Mouse (Mus musculus): Measurements from ENCODE around the gene Ap1s3.
"Not testable (repeated sequence)": the region's sequence is repeated elsewhere in the genome, so short reads cannot be mapped to it uniquely, and the experiment has no call there.

Gene Ap1s3

DNA sequence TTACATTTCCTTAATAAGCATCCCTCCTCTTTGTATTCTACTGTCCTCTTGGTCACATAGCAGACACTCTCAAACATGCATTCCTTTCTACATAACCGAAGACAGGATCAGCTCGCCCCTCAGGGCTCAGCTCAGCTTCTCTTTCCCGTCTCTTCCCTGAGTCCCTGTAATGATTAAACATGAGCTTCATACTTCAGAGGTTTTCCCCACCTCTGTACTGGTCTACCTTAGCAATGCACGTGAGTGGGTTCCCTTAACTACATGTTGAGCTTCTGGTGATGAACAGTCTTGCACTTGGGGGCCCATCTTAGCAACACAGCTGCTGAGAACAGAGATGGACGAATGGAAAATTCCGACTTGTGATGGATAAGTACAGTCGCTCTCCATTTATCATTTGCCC is 12.2 kb downstream of the Ap1s3 start:
- DNase-seq: no peak

DNA sequence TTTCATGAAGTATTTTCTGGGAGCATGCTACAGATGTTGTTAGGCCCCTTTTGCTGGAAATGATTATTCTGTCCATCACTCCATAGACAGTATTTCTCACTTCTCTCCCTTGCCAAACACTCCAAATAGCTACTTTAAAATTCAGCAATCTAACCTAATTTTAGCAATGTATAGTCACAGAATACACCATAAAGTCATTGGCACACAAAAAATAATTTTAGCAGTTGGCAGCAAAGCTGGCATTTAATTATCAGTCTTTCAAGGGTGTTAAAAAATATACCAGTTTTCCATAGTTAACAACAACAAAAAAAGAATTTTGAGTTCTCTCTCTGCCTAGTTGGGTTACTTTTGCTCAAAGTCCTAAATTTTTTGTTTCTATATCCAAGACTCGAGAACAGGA is 14.4 kb downstream of the Ap1s3 start:
- DNase-seq: no peak

DNA sequence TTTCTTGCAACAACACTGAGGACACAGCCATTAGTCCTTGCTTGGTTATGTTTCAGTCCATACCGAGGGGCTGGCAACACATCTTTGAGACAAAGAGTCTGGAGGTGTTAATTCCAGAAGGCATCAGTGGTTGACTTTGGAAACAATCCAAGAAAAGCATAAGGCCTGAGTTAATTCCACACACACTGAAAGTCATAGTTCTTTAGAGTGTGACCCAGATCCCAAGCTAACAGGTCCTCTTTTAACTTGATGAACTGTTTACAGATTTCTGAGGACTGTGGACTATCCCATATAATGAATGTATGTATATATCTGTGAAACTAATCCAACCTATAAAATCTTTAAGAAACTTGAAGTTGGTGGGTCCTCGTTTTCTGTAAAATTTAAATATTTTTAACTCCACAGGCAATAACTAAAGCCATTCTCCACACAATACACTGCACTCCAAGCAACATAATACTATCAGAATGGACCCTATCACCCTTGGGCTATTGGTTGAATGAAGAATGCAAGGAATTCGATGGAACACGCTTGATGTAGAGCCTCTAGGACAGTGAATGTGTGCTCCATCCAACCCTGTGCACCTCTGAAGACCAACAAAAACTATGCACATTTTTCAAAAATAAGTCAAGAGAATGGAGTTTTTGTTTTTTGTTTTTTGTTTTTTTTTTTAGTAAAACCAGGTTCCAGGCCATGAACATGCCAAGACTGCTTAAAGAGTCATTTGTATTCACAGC is 15.8 kb downstream of the Ap1s3 start:
- DNase-seq: no peak

DNA sequence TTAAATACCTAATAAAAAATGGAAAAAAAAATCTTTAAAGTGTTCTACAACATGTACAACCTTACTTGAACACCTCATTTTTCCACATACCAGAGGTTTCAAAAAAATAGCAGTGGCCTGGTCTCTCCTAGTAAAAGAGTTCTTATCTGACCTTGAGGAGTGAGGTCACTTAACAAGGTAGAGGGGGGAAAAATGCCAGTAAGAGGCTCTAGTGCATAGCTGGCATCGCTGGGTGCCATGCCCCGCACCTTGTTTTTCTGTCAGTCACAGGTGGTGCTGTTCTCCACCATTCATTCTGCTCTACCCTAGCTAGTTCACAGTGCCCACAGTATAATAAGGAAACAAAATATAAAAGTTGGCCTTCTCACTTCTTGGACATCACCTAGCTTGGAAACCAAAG is 16.8 kb downstream of the Ap1s3 start:
- no peak for DNase-seq

DNA sequence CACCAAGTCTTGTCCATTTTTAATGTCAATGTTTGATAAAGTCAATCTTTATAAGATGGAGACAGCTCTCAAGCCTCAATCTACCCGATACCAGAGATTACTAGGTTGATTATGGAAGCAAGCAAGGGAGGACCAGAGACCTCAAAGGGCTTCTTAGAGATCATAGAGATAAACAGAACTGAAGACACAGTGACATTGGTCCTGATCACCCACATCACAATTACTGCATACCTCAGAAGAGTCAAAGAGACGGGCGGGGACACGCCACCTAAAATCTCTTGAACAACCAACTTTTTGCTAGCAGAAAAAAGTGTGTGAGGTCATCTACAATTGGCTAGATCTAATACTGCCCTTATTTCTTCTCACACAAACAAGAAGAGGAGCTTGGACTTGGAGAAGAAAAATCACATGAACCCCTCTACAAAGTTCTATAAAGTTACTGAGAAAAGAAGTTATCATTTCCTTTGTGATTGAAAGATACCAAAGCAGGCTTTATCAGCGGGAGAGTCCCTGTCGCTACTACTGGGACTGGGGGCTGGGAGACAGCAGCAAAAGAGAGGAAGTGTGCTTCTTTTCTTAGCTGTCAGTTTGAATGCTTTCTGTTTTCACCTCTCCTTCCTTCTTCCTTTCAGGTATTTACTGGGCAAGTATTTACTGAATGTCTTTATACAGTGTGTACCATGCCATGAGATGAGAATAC is 28.2 kb downstream of the Ap1s3 start:
- DNase-seq: no peak

DNA sequence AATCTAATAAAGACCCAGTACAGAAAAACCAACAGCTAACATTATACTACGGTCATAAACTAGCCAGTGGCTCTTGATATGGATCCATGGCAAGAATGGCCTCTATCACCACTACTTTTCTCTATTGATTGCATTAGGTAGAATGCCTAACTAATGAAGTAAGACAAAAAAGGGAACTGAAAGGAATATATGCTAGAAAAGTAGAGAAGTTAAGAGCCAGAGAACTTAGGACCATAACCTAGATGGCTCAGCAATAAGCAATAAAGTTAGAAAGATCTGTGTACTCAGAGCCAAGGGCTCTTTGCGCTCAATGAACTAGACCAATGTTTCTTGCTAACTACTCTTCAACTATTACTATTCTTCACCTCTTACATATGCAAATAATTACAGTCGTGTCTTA is 29.1 kb downstream of the Ap1s3 start:
- no peak for DNase-seq

DNA sequence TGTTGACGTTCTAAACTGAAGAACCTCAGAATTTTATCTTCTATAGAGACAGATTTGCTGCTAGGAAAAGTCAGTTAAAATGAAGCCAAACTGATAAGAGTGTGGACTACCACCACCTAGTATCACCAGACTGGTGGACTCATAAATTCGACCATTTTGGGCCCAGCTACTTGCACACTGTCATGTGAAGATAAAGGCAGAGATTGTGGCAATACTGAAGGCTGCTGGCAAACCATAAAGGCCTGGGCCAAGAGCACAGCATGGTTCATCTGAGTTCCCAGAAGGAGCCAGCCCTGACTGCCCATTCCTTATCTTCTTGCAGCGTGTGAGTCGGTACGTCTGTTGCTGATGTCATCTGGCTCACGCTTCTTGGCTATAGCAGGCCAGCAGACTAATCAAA is 30.4 kb downstream of the Ap1s3 start:
- DNase-seq: no peak

DNA sequence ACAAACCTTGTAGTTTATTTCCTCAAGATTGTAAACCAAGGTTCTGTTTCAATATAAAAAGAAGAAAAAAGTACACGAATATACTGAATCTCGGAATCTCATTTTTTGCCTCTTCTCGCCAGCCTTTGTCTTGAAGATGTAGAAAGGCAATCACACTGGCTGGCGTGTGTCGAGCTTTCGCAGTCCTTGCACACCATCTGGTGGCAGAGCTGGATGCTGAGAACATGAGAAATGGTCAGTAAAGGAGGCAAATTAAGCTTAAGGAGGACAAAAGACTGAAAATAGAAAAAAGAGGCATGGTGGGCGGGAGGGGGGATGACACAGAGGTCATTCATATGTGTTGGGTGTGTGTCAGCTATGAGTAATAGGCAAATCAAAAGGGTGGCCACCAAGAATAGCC is 31.6 kb downstream of the Ap1s3 start:
- peak; percentile 79 for DNase-seq

DNA sequence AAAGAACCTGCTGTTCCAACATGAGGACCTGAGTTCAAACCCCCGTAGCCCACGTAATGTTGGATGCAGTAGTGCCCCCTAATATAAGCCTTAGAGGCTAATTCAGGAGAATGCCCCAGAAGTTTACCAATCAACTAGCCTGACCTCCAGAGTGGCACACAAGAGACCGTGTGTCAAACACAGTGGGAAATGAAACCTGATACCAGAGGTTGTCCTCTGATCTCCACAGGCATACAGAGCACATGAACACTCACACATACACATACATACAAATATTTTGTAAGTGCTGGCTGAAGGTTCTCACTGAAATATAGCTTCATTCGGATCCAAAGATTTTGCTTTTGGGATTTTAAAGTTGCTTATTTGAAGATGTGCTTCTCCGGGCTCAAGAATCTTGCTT is 32.1 kb downstream of the Ap1s3 start:
- DNase-seq: no peak

DNA sequence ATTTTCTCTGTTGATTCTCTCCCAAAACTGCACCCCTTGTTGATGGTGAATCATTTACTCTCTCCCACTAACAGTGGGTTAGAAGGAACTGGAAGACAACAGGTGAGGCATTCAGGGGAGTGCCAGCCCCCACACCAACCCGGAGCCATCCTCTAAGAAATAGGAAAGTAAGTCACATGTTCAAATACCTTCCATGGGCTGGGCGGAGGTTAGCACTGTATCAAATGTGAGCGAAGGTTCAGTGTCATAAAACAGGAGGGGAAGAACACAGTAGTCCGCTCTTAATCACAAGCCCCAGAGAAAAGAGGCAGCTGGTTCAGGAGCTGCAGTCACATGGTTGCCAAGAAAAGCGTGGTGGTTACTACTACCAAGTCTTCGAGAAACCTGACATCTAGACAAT is 32.7 kb downstream of the Ap1s3 start:
- DNase-seq: no peak

DNA sequence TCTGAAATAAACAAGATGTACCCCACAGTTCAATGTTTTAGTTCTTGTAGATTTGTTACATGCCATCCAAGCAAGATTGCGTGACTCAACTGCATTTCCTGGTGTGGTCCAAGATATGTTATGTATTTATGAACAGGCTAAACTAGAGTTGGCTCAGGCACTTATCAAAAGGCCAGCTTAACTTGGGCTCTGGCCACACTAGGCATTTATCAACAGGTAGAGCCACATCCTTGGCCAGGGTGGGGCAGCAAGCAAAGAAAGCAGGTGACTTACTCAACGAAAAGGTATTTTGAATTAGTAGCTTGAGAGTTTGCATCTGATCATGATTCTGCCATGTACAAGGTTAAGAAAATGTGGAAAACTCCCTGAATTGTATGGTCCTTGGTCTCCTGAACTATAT is 34.0 kb downstream of the Ap1s3 start:
- DNase-seq: no peak

DNA sequence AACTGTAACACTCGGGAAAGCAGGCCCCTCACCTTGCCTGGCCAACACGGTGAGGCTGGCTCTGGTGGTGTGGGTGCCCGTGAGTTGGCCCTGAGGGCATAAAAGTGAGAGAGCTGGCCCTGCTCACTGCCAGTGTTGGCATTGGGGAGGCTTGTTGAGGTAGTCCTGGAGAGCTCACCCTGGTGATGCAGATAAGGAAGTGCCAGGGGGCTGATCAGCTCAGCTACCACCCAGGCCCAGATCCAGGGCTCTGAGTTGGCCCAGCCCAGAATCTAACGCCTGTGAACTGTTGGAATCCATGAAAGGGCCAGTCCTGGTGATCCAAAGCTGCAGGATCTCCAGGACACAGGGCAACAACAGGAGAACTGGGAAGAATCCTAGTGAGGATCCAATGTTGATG is 40.3 kb downstream of the Ap1s3 start:
- no peak for DNase-seq

DNA sequence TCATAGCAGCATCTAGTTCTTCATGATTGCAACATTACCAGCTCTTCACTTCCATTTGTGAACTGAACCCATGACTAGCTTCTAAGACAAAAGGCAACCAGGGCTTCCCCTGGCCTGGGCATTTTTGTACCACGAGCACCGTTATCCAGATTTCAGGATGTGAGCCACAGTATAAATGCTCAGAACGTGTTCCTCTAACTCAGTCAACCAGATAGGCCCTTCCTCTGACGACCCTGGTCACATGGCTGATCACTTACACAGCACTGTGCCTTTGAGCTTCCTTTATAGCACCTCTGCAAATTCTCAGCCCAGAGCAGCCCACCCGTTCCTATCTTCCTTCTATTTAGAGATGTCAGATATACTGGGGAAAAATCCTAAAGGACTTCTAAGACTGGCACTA is 42.0 kb downstream of the Ap1s3 start:
- DNase-seq: no peak

DNA sequence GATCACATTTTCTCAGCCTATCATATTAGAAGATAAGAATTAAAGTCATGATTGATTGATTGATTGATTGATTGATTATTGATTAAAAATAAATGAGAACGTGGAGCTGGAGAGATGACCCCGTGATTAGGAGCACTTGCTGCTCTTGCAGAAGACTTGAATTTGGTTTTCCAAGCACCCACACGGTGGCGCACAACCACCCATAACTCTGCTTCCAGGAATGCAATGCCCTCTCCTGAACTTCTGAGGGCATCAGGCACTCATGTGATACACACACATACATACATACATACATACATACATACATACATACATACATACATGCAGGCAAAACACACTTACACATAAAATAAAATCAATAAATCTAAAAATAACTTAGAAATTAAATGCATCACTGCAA is 45.6 kb downstream of the Ap1s3 start:
- DNase-seq: no peak

DNA sequence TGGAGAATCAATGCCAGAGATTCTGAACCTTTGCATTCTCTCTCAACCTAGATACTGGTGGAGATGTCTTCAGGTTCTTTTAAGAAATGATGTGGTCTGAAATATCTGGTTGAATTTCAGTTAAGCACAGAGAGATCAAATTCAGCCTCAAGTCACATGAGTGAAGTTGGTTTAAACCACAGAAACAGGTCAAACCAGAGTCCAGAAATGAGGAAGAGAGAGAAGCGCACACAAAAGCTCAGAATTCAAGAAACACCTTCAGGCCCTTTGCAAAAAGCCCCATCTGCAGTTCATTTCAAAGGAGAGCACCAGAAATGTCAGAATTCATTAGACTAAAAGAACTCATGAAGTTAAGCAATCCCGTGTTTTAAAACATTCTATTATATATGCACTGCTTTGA is 52.3 kb downstream of the Ap1s3 start:
- DNase-seq: no peak

DNA sequence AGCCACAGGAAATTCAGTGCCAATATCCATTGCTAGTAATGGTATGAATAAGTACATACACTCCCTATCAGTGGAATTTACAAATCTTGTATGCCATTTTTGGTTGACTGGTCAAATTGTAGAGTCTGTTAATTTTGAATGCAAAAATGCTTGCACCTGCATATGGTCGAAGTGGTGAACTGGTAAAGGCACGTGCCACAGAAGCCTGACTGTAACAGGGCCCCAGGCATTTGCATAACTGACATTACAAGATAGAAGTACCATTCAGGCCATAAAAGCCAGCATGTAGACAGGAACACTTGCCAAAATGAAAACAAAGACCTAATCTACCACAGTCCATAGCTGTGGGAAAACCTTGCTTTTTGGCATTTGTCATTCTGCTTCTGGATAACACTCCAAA is 55.3 kb downstream of the Ap1s3 start:
- DNase-seq: no peak

DNA sequence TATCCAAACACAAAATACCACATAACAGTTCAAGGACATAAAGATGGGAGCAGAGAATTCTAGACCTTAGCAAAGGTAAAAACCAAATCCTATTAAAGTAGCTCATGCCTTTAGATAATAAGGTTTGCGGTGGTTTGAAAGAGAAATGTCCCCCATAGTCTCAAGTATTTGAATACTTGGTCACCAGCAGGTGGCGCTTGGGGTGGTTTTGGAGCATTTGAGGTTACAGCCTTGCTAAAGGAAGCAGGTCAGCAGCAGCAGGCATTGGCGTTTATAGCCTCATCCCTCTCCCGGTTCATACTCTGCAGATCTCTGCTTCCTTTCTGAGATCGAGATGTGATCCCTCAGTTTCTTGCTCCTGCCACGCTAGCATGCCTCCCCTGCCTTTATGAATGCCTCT is 57.3 kb downstream of the Ap1s3 start:
- DNase-seq: no peak

DNA sequence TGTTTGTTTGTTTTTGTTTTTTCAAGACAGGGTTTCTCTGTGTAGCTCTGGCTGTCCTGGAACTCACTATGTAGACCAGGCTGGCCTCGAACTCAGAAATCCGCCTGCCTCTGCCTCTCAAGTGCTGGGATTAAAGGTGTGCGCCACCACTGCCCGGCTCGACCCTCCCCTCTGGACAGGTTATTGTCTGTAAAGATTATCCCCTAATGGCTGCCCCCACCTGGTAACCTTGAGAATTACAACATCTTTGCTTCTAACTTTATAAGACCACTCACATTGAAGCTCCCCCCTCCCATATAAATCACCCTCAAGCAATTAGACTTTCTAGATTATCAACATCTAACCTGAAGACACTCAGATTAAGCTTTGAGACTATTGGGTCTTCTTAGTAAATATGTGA is 60.5 kb downstream of the Ap1s3 start:
- not testable (repeated sequence) for DNase-seq

DNA sequence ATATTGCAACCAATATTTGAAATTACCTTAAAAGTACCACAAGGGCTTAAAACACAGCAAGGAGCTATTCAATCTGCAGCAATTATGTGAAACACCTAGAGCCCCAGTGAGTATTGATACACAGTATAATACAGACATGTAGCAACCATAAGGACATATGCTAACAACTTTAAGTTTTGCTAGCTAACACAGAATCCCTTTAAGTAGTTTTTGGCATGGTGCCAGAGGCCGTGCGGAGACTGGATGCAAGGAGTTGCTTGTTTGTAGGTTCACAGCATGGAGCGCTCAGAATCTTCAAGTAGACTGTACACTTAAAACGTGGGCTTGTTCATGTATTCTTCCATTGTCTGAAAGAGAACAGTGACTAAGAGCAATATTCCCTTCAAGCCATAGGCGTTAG is 62.9 kb downstream of the Ap1s3 start:
- DNase-seq: not testable (repeated sequence)

DNA sequence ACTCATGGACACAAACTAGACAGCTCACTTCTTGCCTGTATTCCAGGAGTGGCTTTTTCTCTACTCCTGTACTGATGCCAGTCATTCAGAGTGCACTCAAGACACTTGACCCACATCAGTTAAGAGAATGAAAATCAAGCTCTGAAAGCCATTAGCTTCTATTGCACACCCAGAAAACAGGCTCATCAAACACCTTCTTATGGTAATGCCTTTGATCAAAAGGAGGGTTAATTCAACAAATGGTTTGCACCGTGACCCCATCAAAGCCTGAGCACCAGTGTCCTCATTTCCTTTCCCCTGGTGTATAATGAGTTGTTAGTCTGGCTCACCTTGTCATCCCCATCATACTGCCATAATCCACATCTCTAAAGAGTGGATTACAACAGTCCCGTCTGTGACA is 69.3 kb downstream of the Ap1s3 start:
- DNase-seq: no peak

DNA sequence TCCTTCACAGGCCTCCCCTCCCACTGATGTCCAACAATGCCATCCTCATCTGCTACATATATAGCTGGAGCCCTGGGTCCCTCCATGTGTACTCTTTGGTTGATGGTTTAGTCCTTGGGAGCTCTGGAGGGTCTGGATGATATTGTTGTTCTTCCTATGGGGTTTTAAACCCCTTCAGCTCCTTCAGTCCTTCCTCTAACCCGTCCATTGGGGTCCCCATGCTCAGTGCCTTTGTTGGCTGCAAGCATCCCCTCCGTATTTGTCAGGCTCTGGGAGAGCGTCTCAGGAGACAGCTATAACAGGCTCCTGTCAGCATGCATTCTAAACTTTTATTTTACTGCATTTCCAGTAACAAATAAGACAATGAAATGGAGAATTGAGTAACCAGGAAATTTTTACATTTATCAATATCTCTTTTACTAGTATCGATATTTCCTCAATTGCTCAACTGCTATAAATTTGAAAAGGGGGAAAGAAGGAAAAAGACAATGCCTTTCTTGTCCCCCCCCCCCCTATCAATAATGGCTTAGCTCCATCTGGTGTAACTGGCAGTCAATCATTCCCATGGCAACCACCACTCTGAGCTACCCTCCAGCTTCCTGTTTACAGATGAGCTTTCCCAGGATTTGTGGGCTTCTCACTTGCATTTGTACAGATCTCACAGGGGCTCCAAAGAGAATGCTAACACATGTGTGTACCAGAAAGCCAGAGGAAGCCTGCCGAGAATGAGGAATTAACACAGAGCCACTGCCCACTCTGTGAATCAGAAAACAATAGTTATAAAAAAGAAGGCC is 73.2 kb downstream of the Ap1s3 start:
- no peak for DNase-seq

DNA sequence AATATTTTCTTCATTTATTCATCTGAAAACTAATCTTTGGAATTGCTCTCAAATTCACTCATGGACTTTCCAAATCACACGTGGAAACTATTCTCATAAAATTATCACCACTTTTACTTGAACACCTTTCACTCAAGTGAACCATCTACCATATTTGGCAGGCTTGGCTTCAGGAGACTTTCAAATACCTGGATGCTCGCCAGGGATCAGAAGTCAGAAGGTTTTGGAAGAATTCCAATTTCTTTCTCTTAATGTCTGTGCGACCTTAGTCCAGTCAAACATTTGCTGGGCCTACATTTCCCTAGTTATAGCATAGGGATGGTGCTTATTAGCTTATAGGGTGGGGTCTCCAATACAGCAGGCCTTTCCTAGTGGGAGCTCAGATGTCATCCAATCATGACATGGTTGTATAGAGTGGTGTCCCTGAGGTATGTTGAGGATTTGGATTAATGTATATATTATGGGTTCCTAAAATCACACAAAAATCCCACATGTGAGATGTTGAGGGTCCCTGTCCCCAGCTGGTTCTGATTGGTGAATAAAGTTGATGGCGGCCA is 79.0 kb downstream of the Ap1s3 start:
- DNase-seq: no peak

DNA sequence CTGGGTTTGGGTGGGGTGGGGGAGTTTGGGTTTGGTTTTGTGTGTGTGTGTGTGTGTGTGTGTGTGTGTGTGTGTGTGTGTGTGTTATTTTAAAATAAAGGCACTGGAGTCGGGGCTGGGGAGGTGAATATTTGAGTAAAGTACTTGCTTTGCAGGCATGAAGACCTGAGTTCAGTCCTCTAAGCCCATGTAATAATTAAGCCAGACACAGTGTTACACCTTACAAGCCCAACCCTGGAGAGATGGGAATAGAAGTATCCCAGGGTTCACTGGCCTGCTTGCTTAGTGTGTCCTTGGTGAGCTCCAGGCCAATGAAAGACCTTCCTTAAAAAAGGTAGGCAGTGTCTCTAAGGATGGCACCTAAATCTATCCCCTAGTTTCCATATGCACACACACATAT is 80.7 kb downstream of the Ap1s3 start:
- no peak for DNase-seq

All from right cerebral cortex, adult 18-20 months (tissue).